Mouse (Mus musculus) MEL (cell line): ENCODE results near the gene Sowahb.

Experiments
- CHD1 ChIP-seq: IDR thresholded peaks from 2 replicates; pipeline ENCODE4 v1.6.1; 2012; ENCODE audit warnings: low read depth, mild to moderate bottlenecking, inconsistent platforms, low read length, improper control_type of control experiment
- CTCF ChIP-seq, 3 experiments: IDR thresholded peaks in 2 of 3; conservative IDR thresholded peaks in 1 of 3; 2 replicates each; pipeline ENCODE4 v1.5.1; 2011 to 2012; ENCODE audit warnings: low read length in 3 of 3, low read depth in 2 of 3, mild to moderate bottlenecking in 2 of 3, improper control_type of control experiment in 1 of 3, inconsistent platforms in 1 of 3, mixed read lengths in 1 of 3, moderate library complexity in 1 of 3; ENCODE audit not compliant: control insufficient read depth in 1 of 3, insufficient read depth in 1 of 3, poor library complexity in 1 of 3, severe bottlenecking in 1 of 3
- E2F4 ChIP-seq: IDR thresholded peaks from 2 replicates; pipeline ENCODE4 v1.6.1; 2011; ENCODE audit warnings: low read depth, low read length, improper control_type of control experiment, borderline replicate concordance
- EP300 ChIP-seq, 2 experiments: IDR thresholded peaks; 2 replicates each; pipeline ENCODE4 v1.6.1; 2011; ENCODE audit warnings: improper control_type of control experiment in 2 of 2, low read length in 2 of 2, low read depth in 1 of 2, mild to moderate bottlenecking in 1 of 2
- ETS1 ChIP-seq: IDR thresholded peaks from 2 replicates; pipeline ENCODE4 v1.6.1; 2012; ENCODE audit warnings: low read depth, mild to moderate bottlenecking, inconsistent platforms, low read length, improper control_type of control experiment, moderate library complexity
- GATA1 ChIP-seq: IDR thresholded peaks from 2 replicates; pipeline ENCODE4 v1.6.1; 2011; ENCODE audit warnings: low read depth, low read length, improper control_type of control experiment
- MAX ChIP-seq: IDR thresholded peaks from 2 replicates; pipeline ENCODE4 v1.6.1; 2011; ENCODE audit warnings: low read length, improper control_type of control experiment
- MEF2A ChIP-seq: IDR thresholded peaks from 2 replicates; pipeline ENCODE4 v1.6.1; 2014; ENCODE audit warnings: low read depth, mild to moderate bottlenecking, inconsistent platforms, low read length, improper control_type of control experiment; ENCODE audit not compliant: poor library complexity, insufficient replicate concordance, severe bottlenecking; ENCODE audit errors: extremely low read depth
- POLR2A ChIP-seq, 2 experiments: IDR thresholded peaks; 2 replicates each; pipeline ENCODE4 v1.6.1; 2011 to 2012; ENCODE audit warnings: low read length in 2 of 2, mild to moderate bottlenecking in 2 of 2, control low read depth in 1 of 2, improper control_type of control experiment in 1 of 2, low read depth in 1 of 2, moderate library complexity in 1 of 2; ENCODE audit not compliant: control insufficient read depth in 1 of 2, insufficient read depth in 1 of 2, poor library complexity in 1 of 2
- POLR2AphosphoS5 ChIP-seq: IDR thresholded peaks from 2 replicates; pipeline ENCODE4 v1.6.1; 2012; ENCODE audit warnings: low read depth, borderline replicate concordance, mild to moderate bottlenecking, inconsistent platforms, low read length, moderate library complexity, mixed read lengths
- TAL1 ChIP-seq: IDR thresholded peaks from 2 replicates; pipeline ENCODE4 v1.6.1; 2012; ENCODE audit warnings: mild to moderate bottlenecking, inconsistent platforms, low read length, moderate library complexity, mixed read lengths
- USF2 ChIP-seq, 2 experiments: IDR thresholded peaks; 2 replicates each; pipeline ENCODE4 v1.6.1; 2011 to 2012; ENCODE audit warnings: improper control_type of control experiment in 2 of 2, low read length in 2 of 2, borderline replicate concordance in 1 of 2, inconsistent platforms in 1 of 2, low read depth in 1 of 2, mild to moderate bottlenecking in 1 of 2; ENCODE audit not compliant: insufficient read depth in 1 of 2
- ZMIZ1 ChIP-seq: IDR thresholded peaks from 2 replicates; pipeline ENCODE4 v1.6.1; 2012; ENCODE audit warnings: low read depth, mild to moderate bottlenecking, inconsistent platforms, low read length, improper control_type of control experiment, moderate library complexity
- ZNF384 ChIP-seq: IDR thresholded peaks from 2 replicates; pipeline ENCODE4 v1.6.1; 2012; ENCODE audit warnings: low read depth, mild to moderate bottlenecking, inconsistent platforms, low read length, improper control_type of control experiment

- TF ChIP-seq POLR2A (IDR thresholded peaks at IDR 0.05; ENCODE audit: control insufficient read depth in 1 of 2, insufficient read depth in 1 of 2, low read depth in 1 of 2, low read length in 2 of 2, poor library complexity in 1 of 2), result peak; percentile 68 to 84
- peak; percentile 100 for TF ChIP-seq CHD1
- no peak for TF ChIP-seq ETS1
- TF ChIP-seq CTCF (IDR thresholded peaks at IDR 0.05 in 2 of 3, conservative IDR thresholded peaks at IDR 0.05 in 1 of 3; ENCODE audit: control insufficient read depth in 1 of 3, insufficient read depth in 1 of 3, low read depth in 2 of 3, low read length in 3 of 3, poor library complexity in 1 of 3, severe bottlenecking in 1 of 3), result no peak
- TF ChIP-seq USF2 (IDR thresholded peaks at IDR 0.05; ENCODE audit: borderline replicate concordance in 1 of 2, insufficient read depth in 1 of 2, low read depth in 1 of 2, low read length in 2 of 2), result no peak
- peak; percentile 75 for TF ChIP-seq MAX
- TF ChIP-seq TAL1, result no peak
- TF ChIP-seq POLR2AphosphoS5, result 0 out of 2 replicates have a peak, but pooled peaks have one; percentile 42
- TF ChIP-seq ZNF384, result no peak
- TF ChIP-seq MEF2A, result no peak
- no peak for TF ChIP-seq E2F4
- no peak for TF ChIP-seq EP300 (IDR thresholded peaks at IDR 0.05; ENCODE audit: low read depth in 1 of 2, low read length in 2 of 2)
- peak; percentile 84; the same call in 1 of the 2 replicates for TF ChIP-seq ZMIZ1
- no peak for TF ChIP-seq GATA1
Observed at GRCm38 (mm10) chr5:93092857-93093622, 48.2 kb upstream of the Sowahb start, which contains the start of gene Sept11.
